Mouse (Mus musculus): ENCODE data around the gene Tmem86b. TPM values are rescaled to one million over a fixed set of nuclear protein-coding genes. Genes with fewer than 3 reads are reported as not detected.

The Tmem86b gene
- polyA plus RNA-seq, 1 experiment from 2014 or later, result 1.2 TPM

DNA sequence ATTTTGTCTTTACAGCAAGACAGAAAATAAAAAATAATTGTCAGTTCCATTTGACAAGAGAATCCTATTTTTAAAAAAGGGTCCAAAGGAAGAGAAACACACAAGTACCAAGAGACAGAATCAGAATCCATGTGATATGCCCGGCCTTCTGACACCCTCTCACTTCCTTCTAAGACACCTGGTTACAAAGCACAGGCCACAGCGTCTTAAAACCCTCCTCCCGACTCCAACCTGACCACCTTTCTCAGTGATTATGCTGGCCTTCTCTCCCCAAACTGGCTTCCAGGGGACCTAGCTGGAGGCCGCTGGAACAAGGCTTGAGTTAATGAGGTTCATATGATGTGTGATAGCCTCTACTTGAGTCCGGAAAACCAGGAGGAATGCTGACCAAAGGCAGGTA is 22.1 kb upstream of the Tmem86b start:
- peaks cover 44% of the 10 kb centered on the region for H3K4me1 ChIP-seq (ENCODE audit: insufficient read depth, low read length)
- H3K9me3 ChIP-seq (ENCODE audit: low read length), result no peaks in the 10 kb centered on the region
- H3K9ac ChIP-seq (replicated peaks; ENCODE audit: low read length), result no peak overlapping the region
- no peak overlapping the region for H3K27ac ChIP-seq (ENCODE audit: low read length)
- H3K4me3 ChIP-seq (ENCODE audit: low read length), result no peak overlapping the region
- whole genome bisulfite sequencing, result 87% methylated on average over 5 of the region's 5 CpGs
- ATAC-seq (ENCODE audit: low FRiP score, low TSS enrichment), result no peak
- H3K27me3 ChIP-seq (ENCODE audit: insufficient read depth, low read length), result no peaks in the 10 kb centered on the region
- H3K4me2 ChIP-seq (replicated peaks; ENCODE audit: low read depth, low read length), result no peak overlapping the region
- H3K36me3 ChIP-seq (ENCODE audit: insufficient read depth, low read length), result peaks cover 3% of the 10 kb centered on the region; the same call in 1 of the 2 replicates

DNA sequence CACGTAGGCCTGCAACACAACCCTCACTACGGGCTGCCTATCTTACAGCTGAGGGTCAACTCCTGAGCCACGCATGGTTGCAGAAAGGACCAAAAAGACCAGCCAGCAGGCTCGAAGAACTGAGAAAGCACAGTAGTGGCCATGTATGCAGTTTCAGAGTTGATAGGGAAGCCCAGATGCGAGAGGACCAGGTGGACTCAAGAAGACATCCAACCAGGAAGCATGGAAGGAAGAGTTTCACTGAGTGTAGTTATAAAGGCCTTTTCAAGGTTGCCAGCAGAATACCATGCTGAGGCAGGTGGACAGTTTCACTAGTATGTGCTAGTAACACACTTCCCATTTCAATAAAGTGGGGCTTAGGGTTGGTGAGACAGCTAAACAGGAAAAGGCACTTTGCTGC is 21.5 kb upstream of the Tmem86b start:
- Histone ChIP-seq H3K4me2 (replicated peaks; ENCODE audit: low read depth, low read length) (no peak overlapping the region), H3K4me1 (ENCODE audit: insufficient read depth, low read length) (peaks cover 41% of the 10 kb centered on the region), H3K27ac (ENCODE audit: low read length) (no peak overlapping the region), H3K36me3 (ENCODE audit: insufficient read depth, low read length) (peaks cover 3% of the 10 kb centered on the region; the same call in 1 of the 2 replicates), H3K4me3 (ENCODE audit: low read length) (no peak overlapping the region), H3K9ac (replicated peaks; ENCODE audit: low read length) (no peak overlapping the region), H3K9me3 (ENCODE audit: low read length) (no peaks in the 10 kb centered on the region), H3K27me3 (ENCODE audit: insufficient read depth, low read length) (no peaks in the 10 kb centered on the region)
- 85% methylated on average over 5 of the region's 5 CpGs for WGBS
- no peak for ATAC-seq (ENCODE audit: low FRiP score, low TSS enrichment)

DNA sequence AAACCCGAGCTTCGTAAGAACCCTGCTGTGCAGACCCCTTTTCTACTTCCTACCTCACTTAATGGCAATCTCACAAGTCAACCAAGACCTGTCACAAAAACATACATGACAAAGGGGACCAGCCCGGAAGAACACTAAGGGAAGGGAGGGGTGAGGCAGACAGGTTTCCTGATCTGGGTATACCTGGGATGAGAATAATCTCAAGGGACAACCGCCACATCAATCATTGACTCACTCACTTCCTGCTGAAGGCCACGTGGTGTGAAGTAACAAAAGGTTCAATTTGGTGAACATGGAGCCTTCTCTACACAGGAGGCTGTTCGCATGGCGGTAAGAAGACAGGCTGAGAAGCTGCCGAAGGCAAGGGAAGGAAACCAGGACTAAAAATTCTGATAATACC is 20.4 kb upstream of the Tmem86b start:
- 69% methylated on average over 8 of the region's 8 CpGs for WGBS
- Histone ChIP-seq H3K4me3 (ENCODE audit: low read length) (no peak overlapping the region), H3K9ac (replicated peaks; ENCODE audit: low read length) (no peak overlapping the region), H3K4me1 (ENCODE audit: insufficient read depth, low read length) (peaks cover 29% of the 10 kb centered on the region), H3K27ac (ENCODE audit: low read length) (no peak overlapping the region), H3K9me3 (ENCODE audit: low read length) (no peaks in the 10 kb centered on the region), H3K36me3 (ENCODE audit: insufficient read depth, low read length) (peaks cover 4% of the 10 kb centered on the region; the same call in 1 of the 2 replicates), H3K4me2 (replicated peaks; ENCODE audit: low read depth, low read length) (no peak overlapping the region), H3K27me3 (ENCODE audit: insufficient read depth, low read length) (no peaks in the 10 kb centered on the region)
- no peak for ATAC-seq (ENCODE audit: low FRiP score, low TSS enrichment)

DNA sequence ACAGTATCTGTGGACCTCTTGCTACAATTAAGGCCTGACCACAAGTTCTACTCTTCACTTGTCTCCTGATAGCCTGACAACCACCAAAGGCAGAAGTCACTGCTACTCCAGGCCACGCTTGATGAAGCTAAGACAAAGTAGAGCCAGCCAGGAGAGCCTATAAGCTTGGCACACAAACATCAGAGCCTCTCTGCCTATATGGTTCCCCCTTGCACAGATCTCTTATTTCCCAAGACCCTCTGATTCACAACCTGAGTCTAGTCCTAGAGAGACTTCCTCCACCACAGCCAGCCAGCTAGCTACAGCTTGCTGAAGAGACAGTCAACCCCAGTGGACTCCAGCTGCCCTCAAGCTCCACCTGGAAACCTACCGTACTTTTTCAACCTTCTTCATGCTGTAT is 16.8 kb upstream of the Tmem86b start:
- Histone ChIP-seq H3K4me3 (ENCODE audit: low read length) (no peak overlapping the region), H3K4me2 (replicated peaks; ENCODE audit: low read depth, low read length) (no peak overlapping the region), H3K27me3 (ENCODE audit: insufficient read depth, low read length) (no peaks in the 10 kb centered on the region), H3K9ac (replicated peaks; ENCODE audit: low read length) (no peak overlapping the region), H3K27ac (ENCODE audit: low read length) (no peak overlapping the region), H3K9me3 (ENCODE audit: low read length) (no peaks in the 10 kb centered on the region), H3K4me1 (ENCODE audit: insufficient read depth, low read length) (peaks cover 4% of the 10 kb centered on the region; the same call in 1 of the 2 replicates), H3K36me3 (ENCODE audit: insufficient read depth, low read length) (peaks cover 23% of the 10 kb centered on the region)
- no peak for ATAC-seq (ENCODE audit: low FRiP score, low TSS enrichment)
- 88% methylated on average over 2 of the region's 2 CpGs for WGBS

DNA sequence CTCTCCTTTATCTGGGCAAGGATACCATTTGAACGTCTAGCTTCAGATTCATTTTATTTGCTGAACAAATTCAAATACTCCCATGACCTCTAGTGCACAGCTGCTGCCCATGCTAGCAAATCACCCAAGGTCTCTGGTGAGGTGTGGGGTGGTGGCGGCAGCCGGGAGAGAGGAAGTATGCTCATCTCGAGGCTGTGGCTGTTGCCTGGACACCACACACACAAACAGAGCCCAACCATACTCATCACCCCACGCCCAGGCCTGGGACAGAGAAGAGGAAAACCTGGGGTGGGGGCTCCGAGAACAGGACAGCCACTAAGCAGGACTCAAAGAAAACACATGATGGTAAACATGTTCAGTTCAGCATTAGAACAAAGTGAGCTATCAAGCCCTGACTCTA is 16.1 kb upstream of the Tmem86b start:
- WGBS, result 55% methylated on average over 6 of the region's 6 CpGs
- no peak for ATAC-seq (ENCODE audit: low FRiP score, low TSS enrichment)
- H3K36me3 ChIP-seq (ENCODE audit: insufficient read depth, low read length), result peaks cover 27% of the 10 kb centered on the region

DNA sequence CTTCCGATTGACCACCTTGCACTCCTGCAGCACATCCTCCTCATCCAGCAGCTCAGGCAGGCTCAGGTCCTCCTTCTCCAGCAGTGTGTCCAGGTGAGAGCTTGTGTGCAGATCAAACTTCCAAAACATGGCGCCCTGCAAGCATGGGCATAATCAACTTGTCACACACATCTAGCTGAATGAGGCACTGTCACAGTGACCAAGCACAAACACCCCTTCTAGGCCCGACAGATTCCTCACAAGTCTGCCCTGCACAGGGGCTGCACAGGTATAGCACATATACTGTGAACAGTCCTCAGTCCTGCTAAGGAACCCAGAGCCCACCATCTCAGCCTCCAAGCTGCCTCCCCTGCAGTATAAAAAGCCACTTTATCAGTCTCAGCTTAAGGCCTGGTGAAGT is 15.6 kb upstream of the Tmem86b start:
- Histone ChIP-seq H3K9me3 (ENCODE audit: low read length) (no peaks in the 10 kb centered on the region), H3K36me3 (ENCODE audit: insufficient read depth, low read length) (peaks cover 29% of the 10 kb centered on the region), H3K4me3 (ENCODE audit: low read length) (no peak overlapping the region), H3K27ac (ENCODE audit: low read length) (no peak overlapping the region), H3K27me3 (ENCODE audit: insufficient read depth, low read length) (no peaks in the 10 kb centered on the region), H3K9ac (replicated peaks; ENCODE audit: low read length) (no peak overlapping the region), H3K4me2 (replicated peaks; ENCODE audit: low read depth, low read length) (no peak overlapping the region), H3K4me1 (ENCODE audit: insufficient read depth, low read length) (peaks cover 2% of the 10 kb centered on the region; the same call in 1 of the 2 replicates)
- WGBS, result 94% methylated on average over 3 of the region's 3 CpGs
- ATAC-seq (ENCODE audit: low FRiP score, low TSS enrichment), result no peak

More for the DNA sequence above, 16.1 kb upstream of the Tmem86b start:
- no peaks in the 10 kb centered on the region for H3K9me3 ChIP-seq (ENCODE audit: low read length)
- no peak overlapping the region for H3K4me2 ChIP-seq (replicated peaks; ENCODE audit: low read depth, low read length)
- H3K4me3 ChIP-seq (ENCODE audit: low read length), result no peak overlapping the region
- peaks cover 4% of the 10 kb centered on the region; the same call in 1 of the 2 replicates for H3K4me1 ChIP-seq (ENCODE audit: insufficient read depth, low read length)
- no peak overlapping the region for H3K9ac ChIP-seq (replicated peaks; ENCODE audit: low read length)
- H3K27me3 ChIP-seq (ENCODE audit: insufficient read depth, low read length), result no peaks in the 10 kb centered on the region
- H3K27ac ChIP-seq (ENCODE audit: low read length), result no peak overlapping the region

DNA sequence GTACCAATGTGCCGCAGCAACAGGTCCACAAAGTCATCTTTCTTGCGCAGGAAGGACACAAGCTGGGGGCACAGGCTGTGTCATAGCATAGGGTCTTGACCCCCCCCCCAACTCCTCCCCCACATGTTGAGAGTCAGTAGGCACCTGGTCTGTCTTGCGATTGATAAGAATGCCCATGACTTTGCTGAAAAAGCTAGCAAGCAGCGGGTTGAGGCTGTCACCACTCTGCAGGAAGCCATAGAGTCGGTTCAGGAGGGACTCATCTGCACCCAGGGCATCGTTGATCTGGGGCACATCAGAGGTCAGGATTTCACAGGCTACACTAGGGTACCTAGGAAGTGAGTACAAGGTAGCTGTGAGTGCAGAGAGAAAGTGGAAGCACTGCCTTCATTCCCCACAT is 12.0 kb upstream of the Tmem86b start:
- WGBS, result 90% methylated on average over 6 of the region's 6 CpGs
- H3K36me3 ChIP-seq (ENCODE audit: insufficient read depth, low read length), result peaks cover 59% of the 10 kb centered on the region

DNA sequence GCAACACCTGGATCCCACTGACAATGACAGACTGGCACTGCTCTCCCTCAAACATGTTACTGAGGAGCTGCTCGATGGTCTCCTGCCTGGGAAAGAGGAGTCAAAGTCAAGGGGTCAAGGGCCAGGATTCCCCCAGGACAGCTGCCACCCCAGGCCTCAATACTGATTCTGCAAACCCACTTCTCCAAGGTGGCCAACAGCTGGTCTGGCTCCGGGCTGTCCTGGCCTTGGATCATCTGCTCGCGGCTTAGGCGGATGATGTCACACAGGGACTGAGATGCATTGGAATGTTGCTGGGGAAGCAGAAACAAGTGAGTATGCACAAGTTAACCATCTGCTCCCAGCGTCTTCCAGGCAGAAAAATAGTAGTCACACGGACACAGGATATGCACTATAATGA is 10.7 kb upstream of the Tmem86b start:
- Histone ChIP-seq H3K4me2 (replicated peaks; ENCODE audit: low read depth, low read length) (no peak overlapping the region), H3K9ac (replicated peaks; ENCODE audit: low read length) (no peak overlapping the region), H3K4me1 (ENCODE audit: insufficient read depth, low read length) (no peaks in the 10 kb centered on the region), H3K36me3 (ENCODE audit: insufficient read depth, low read length) (peaks cover 65% of the 10 kb centered on the region), H3K4me3 (ENCODE audit: low read length) (no peak overlapping the region), H3K27ac (ENCODE audit: low read length) (no peak overlapping the region), H3K27me3 (ENCODE audit: insufficient read depth, low read length) (no peaks in the 10 kb centered on the region), H3K9me3 (ENCODE audit: low read length) (no peaks in the 10 kb centered on the region)
- WGBS, result 82% methylated on average over 7 of the region's 7 CpGs
- no peak for ATAC-seq (ENCODE audit: low FRiP score, low TSS enrichment)

More for the DNA sequence above, 12.0 kb upstream of the Tmem86b start:
- Histone ChIP-seq H3K27ac (ENCODE audit: low read length) (no peak overlapping the region), H3K9ac (replicated peaks; ENCODE audit: low read length) (no peak overlapping the region), H3K9me3 (ENCODE audit: low read length) (no peaks in the 10 kb centered on the region), H3K27me3 (ENCODE audit: insufficient read depth, low read length) (no peaks in the 10 kb centered on the region), H3K4me2 (replicated peaks; ENCODE audit: low read depth, low read length) (no peak overlapping the region), H3K4me1 (ENCODE audit: insufficient read depth, low read length) (no peaks in the 10 kb centered on the region), H3K4me3 (ENCODE audit: low read length) (no peak overlapping the region)
- ATAC-seq (ENCODE audit: low FRiP score, low TSS enrichment), result no peak

DNA sequence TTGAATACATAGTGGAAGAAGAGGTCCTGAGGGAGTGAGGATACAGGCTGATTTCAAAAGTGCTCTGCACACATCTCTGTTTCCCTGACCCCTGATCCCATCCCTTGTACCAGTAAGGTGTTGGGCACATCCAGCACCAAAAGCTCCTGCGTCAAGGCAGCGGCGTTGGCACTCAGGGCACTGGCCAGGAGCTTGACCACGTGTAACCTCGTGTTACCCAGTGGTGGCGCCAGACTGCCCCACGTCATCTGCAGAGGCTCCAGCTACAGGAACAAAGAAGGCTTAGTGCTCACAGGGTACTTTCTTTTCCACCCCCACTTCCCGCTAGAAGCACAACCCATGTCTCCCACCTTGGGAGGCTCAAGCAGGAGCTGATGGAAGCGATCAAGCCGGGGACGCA is 9.9 kb upstream of the Tmem86b start:
- no peaks in the 10 kb centered on the region for H3K27me3 ChIP-seq (ENCODE audit: insufficient read depth, low read length)
- no peaks in the 10 kb centered on the region for H3K4me1 ChIP-seq (ENCODE audit: insufficient read depth, low read length)
- H3K4me2 ChIP-seq (replicated peaks; ENCODE audit: low read depth, low read length), result no peak overlapping the region
- H3K36me3 ChIP-seq (ENCODE audit: insufficient read depth, low read length), result peaks cover 66% of the 10 kb centered on the region
- no peak overlapping the region for H3K9ac ChIP-seq (replicated peaks; ENCODE audit: low read length)
- no peak for ATAC-seq (ENCODE audit: low FRiP score, low TSS enrichment)
- H3K4me3 ChIP-seq (ENCODE audit: low read length), result no peak overlapping the region
- H3K27ac ChIP-seq (ENCODE audit: low read length), result no peak overlapping the region
- 86% methylated on average over 11 of the region's 11 CpGs for WGBS
- no peaks in the 10 kb centered on the region for H3K9me3 ChIP-seq (ENCODE audit: low read length)

DNA sequence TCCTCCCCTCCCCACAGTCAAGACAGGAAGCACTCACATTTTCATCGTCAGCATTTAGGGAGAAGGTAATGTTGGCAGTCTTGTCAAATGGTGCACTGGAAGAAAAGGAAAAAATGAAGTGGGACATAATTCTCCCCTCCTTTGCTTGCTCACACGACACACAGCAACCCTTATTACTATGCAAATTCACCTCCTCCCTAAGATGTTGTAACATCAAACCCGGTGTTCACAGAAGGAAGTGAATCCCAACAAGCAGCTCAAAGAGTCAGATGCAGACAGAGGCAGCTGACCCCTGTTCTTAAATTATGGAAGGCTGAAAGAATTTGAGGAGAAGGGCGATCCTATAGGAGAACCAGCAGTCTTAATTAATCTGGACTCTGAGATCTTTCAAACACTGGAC is 5.0 kb upstream of the Tmem86b start:
- WGBS, result 87% methylated on average over 4 of the region's 4 CpGs

More for the DNA sequence above, 5.0 kb upstream of the Tmem86b start:
- H3K27me3 ChIP-seq (ENCODE audit: insufficient read depth, low read length), result no peaks in the 10 kb centered on the region
- no peaks in the 10 kb centered on the region for H3K4me1 ChIP-seq (ENCODE audit: insufficient read depth, low read length)
- H3K9ac ChIP-seq (replicated peaks; ENCODE audit: low read length), result no peak overlapping the region
- H3K27ac ChIP-seq (ENCODE audit: low read length), result no peak overlapping the region
- H3K36me3 ChIP-seq (ENCODE audit: insufficient read depth, low read length), result peaks cover 74% of the 10 kb centered on the region
- no peak overlapping the region for H3K4me2 ChIP-seq (replicated peaks; ENCODE audit: low read depth, low read length)
- H3K9me3 ChIP-seq (ENCODE audit: low read length), result no peaks in the 10 kb centered on the region
- no peak for ATAC-seq (ENCODE audit: low FRiP score, low TSS enrichment)
- H3K4me3 ChIP-seq (ENCODE audit: low read length), result no peak overlapping the region

All from kidney, embryonic 16.5 days (tissue).